Mouse (Mus musculus): ENCODE measurements around the gene Ube2e1.

The Ube2e1 gene
- long read RNA-seq, experiment 1, transcript Ube2e1-201 (6 exons, 1,408 nt): major isoform, 23 of 32 reads
- long read RNA-seq, experiment 1, partial matches to known transcripts: 5 of 32 reads
- long read RNA-seq, experiment 1, other reads (novel, unspliced or antisense): 3 of 32 reads
- long read RNA-seq, experiment 2, transcript Ube2e1-201 (6 exons, 1,408 nt): major isoform, 13 of 21 reads
- long read RNA-seq, experiment 2, partial matches to known transcripts: 2 of 21 reads
- long read RNA-seq, experiment 2, other reads (novel, unspliced or antisense): 3 of 21 reads

DNA sequence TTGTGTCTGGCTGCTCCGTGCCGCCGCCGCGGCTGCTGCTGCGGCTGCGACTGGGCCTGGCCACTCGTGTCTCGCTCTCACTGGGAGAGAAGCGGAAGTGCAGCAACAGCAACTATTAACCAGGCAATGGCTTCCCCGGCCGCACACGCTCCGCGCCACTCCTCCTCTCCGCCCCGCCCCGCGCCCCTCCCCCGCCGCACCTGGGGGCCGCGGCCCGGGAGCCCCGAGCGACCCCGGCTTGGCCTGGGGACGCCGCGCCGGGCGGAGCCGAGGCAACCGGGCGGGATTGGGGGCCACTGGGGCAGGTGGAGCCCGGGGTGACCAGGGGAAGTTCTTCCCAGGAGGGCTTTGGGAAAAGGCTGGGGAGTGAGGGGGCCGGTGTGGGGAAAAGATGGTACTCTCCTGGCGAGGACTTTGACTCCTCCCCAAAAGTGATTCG, at the start of gene Ube2e1:
Ube2e1 (minus strand) TSS at position 167 of the 439 bp plus-strand sequence.
- intact Hi-C loops (cut with DNase I): no loop called here

- intact Hi-C loops (cut with DNase I): no loop called here
Measured at GRCm38 (mm10) chr14:18379841-18380240, 48.2 kb upstream of the Ube2e1 start.

GRCm38 (mm10) chr14:18377944-18378575, 46.4 kb upstream of the Ube2e1 start:
- intact Hi-C loops (cut with DNase I): no loop called here

GRCm38 (mm10) chr14:18376206-18376605, 44.5 kb upstream of the Ube2e1 start:
- intact Hi-C loops (cut with DNase I): no loop called here

DNA sequence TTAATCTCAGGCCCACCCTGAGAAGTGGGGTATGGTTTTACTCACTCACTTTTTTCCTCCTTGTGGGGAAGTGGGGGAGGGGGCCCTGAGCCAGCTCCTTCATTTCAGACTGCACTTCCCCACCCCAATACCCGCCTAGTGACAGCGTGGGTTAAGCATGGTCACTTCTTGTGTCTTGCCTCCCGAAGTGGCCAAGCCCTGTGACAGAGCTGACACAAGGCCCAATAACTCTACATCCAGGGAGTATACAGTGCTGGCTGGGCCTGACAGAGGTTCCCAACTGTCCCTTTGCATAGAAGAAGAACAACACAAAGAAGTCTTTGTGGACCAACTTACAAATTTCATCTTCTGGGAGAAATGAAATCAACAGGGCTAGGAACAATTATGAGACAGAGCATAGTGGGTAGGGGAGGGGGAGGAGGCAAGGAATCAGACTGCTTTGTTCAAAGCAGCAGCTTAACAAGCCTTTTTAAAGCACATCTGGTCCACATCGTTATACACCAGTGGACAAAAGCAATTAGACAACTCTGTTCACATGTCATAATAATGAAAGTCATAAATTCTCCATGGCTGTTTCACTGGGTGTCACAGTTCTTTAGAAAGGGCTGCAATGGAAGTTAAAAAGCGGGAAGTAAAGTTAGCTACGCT, 42.2 kb upstream of the Ube2e1 start:
- intact Hi-C loops (cut with DNase I): no loop called here

DNA sequence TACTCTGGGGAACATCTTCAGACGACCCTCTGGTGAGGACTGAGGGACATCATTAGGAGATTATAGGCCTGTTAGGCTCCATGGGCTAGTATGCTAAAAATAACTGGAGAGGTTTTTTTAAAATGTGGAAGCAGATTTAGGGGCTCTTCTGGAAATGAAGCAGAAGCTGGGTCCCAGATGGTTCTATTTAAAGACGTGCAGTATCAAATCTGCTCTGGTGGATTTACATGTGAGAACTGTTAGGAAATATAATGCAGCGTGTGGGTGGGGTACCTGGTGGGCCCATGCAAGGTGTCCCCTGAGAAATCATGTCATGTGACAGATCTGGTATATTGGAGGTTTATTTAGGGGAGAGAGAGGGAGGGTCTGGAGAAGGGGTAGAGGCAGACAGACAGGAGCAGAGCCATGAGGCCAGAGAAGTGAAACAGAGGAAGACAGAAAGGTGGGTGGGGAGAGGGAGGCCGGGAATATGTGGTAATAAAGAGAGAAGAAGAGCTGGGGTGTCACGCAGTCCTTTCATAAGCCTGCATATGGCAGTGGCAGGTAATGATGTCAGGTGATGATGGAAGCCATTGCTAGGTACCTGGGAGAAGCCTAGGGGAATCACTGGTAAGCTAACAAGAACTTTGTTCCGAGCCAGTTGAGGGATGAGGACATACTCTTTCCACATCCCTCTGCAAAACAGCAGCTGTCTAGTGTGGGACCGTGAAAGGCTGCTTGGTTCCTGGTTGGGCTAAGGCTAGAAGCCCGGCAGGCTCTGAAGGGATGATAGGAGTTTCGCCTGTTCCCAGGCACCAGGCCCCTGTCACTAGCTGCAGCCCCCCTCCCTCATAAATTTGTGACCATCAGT, 41.3 kb upstream of the Ube2e1 start:
- intact Hi-C loops (cut with DNase I): no loop called here

DNA sequence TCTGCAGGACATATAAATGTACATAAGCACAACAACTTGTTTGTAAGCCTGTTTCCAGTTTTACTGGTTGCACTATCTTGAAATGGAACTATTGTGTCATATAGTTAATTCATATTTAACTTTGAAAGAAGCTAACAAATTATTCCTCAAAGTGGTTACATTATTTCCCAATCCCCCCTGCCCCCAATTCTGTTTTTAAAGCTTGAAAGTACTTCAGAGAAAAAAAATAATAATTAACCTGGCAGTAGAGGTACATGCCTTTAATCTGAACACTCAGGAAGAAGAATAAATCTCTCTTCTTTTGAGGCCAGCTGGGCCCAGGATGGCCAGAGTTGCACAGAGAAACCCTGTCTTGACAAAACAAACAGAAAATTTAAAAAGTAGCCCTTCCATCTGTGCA, 37.4 kb upstream of the Ube2e1 start:
- intact Hi-C loops (cut with DNase I): no loop called here

DNA sequence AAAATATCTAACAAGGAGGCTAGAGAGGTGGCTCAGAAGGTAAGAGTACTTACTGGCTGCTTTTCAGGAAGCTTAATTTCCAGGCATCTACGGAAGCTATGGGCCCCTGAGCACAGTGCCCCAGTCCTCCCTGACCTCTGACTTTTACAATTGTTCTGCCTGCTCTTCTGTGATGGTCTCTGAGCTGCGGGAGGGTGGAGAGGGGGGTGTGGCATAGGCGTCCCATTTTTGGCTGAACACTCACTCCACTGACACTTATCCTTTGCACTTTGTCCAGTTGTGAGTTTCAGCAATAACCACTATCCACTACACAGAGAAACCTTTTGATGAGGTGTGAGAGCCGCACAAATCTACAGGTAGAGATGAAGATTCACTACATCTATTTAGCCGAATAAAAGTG, 35.4 kb upstream of the Ube2e1 start:
- intact Hi-C loops (cut with DNase I): no loop called here

DNA sequence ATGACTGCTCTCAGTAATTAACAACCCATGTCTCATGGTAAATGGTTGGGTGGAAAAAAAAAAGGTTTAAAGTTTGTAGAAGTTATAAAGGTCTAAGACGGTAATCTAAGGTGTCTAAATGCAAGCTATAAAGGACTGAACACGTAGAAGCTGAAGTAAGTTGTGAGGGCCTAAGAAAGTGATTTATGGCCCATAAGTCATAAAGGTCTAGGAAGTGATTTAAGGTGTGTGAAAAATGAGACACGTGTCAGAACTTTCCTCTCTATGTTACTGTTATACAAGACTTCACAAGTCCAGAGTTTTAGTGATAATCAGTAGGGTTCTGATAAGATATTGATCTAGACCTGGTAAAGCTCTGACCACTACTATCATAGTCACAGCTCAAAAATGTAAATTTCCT, 32.7 kb upstream of the Ube2e1 start:
- intact Hi-C loops (cut with DNase I): no loop called here

DNA sequence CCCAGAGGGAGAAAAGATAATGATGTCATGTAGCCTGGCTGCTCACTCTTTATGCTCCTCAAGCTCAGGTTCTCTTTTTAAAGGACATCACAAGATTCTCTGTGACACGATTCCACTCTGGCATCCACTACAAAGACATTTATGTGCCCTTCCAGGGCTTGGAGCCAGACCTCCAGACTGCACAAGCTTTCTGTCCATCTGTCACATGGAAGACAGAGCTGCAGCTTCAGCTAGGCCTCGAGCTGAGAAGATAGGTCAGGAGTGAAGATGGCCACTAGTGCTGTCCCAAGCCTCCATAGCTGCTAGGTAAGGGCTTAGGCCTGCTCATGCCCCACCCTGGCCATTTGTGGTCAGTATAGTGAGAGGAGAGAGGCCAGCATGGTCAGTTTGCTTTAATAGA, 24.8 kb upstream of the Ube2e1 start:
- intact Hi-C loops (cut with DNase I): no loop called here

- intact Hi-C loops (cut with DNase I): no loop called here
Measured at GRCm38 (mm10) chr14:18355514-18356190, 24.0 kb upstream of the Ube2e1 start.

- intact Hi-C loops (cut with DNase I): no loop called here
Measured at GRCm38 (mm10) chr14:18353525-18353924, 21.9 kb upstream of the Ube2e1 start.

DNA sequence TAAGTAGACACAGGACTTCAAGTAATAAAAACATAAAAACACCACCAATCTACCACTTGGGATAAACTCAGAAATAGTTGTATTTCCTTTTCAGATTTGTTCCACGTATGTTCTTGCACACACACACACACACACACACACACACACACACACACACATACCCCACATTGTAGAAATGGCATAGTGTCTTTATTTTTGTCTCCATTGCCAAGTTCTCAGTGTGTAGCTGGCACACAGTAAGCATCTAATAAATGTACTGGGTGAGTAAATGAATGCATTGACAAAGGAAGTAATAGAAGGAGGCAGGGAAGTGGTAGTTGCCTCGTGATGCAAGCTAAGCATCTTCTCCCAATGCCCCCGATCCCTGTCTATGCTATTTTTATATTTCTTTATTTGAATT, 21.3 kb upstream of the Ube2e1 start:
- intact Hi-C loops (cut with DNase I): no loop called here

DNA sequence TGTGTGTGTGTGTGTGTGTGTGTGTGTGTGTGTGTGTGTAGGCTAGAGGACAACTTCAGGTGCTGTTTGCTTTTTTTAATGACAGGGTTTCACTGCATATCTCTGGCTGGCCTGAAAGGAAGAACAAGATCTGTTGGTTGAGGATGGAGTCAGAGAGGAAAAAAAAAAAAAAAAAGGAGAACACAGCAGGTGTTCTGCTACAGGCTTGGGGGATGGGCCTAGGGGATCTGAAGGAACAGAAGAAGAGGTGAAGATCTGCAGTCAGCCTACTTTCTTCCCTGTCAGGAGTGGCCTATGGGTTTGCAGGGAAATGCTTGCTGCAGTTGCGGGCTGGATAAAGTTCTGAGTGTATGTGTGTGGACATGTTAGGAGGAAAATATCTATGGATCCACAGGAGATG, 19.0 kb upstream of the Ube2e1 start:
- intact Hi-C loops (cut with DNase I): no loop called here

DNA sequence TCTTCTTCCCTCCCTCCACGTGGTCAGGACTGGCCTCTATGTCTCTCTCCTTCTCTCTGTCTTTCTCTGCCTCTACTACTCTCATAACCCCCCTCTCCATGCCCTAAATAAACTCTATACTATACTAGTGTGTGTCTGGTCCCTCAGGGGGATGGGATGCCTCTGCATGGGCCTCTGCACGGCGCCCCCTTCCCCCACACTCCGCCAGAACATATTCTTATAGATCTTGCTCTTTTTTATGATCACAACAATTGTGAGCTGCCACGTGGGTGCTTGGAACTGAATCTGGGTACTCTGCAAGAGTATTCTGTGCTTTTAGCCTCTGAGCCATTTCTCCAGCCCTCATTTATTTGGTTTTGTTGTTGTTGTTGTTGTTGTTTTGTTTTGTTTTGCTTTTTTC, 18.2 kb upstream of the Ube2e1 start:
- intact Hi-C loops (cut with DNase I): no loop called here

DNA sequence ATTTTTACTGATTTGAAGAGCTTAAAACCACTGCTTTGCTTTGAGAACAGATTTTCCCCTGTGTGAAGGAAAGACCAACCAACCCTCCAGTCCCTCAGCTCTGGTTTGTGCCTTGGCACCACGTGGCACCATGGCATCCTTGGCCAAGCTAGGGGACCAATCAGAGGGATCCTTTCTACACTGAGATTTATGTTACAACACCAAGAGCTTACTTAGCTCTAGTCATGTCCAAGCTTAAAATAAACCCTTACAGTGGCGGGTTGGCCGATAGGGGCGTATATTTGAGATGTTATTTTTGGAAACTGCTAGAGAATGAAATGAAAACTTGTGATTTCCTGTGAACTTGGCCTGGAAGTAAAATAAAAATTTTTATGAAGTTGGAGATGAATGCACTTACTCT, 11.9 kb upstream of the Ube2e1 start:
- intact Hi-C loops (cut with DNase I): no loop called here

GRCm38 (mm10) chr14:18342749-18343148, 11.1 kb upstream of the Ube2e1 start:
- intact Hi-C loops (cut with DNase I): no loop called here

GRCm38 (mm10) chr14:18341088-18341487, 9.4 kb upstream of the Ube2e1 start:
- intact Hi-C loops (cut with DNase I): no loop called here

DNA sequence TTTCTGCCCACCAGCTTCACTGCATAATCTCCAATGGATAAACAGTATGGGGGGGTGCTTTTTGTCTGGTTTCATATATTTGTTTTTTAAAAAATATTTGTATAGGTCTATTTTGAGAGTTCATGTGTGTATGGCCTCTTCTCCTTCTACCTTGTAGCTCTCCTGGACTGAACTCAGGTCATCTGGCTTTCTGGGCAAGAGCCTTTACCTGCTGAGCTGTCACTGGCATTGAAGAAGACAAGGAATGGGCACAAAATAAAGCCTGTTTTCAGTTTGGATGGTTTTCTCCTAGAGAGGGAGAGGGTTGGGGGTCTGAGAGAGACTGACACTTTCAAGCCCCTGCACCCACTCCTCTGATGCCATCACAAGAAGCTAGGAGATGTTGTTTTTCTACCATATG, 4.4 kb upstream of the Ube2e1 start:
- intact Hi-C loops (cut with DNase I): no loop called here

DNA sequence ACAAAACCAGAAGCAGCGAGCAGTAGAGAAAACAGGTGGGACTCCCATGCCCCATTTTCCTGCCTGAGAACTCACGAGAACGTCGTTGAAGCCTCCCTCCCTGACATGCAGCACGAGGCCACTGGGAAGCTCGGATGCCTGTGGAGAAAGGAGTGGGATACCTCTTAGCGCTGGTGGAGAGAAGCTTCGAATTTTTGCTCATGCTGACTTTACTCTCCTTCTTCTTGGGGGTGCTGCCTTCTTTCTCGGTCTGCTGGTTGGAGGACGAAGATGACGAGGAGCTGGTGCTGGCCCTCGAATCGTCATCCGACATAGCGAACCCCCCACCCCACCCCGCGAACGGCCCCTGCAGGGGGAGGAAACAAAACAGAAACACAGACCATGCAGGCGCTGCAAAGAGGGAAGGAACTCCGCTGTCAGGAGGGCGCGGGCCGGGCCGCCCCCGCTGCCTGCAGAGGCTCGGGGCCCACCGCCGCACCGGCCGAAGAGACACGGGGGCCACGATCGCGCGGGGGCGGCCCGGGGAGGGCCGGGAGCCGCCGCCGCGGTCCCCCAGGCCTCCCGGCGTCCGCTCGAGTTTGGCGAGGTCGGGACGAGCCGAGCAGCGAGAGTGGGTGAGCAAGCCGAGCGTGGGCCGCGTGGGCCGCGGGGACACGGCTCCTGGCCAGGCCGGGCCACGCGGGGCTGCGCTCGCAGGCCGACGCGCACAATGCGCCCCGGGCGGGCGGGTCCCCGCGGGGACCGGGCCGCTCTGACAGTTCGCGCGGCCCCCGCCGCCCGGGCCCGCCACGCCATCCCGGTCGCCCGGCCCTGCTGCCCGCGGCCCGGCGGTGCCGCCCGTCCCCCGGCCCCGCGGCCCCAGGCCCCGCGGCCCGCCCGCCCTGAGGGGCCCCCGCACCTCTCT, 618 bp downstream of the Ube2e1 start:
- intact Hi-C loops (cut with DNase I): no loop called here
